Mouse (Mus musculus) forebrain, embryonic 14.5 days (tissue): ENCODE measurements around the gene Fam83f. TPM values are rescaled to one million over a fixed set of nuclear protein-coding genes. Genes with fewer than 3 reads are reported as not detected.

ENCODE experiments used
- ATAC-seq: fragments of 200-750 bp; cut with Nextera tagmentation; 2 replicates; pipeline ENCODE4 v1.8.0; 2017; ENCODE audit warnings: mild to moderate bottlenecking, moderate library complexity
- DNase-seq: peaks from one replicate; pipeline ENCODE4 v3.0.0-alpha.2; 2015; ENCODE audit warnings: low spot score
- H3K27ac ChIP-seq: fragments of 300-500 bp; sonication (generic); 2 replicates; pipeline ENCODE4 v1.5.1; 2014; ENCODE audit warnings: low read depth, mild to moderate bottlenecking, control low read depth, low read length, moderate library complexity
- H3K27me3 ChIP-seq: fragments of 300-500 bp; sonication (generic); replicated peaks from 2 replicates; pipeline ENCODE4 v1.6.1; 2014; ENCODE audit warnings: low read length, control low read depth, mixed read lengths; ENCODE audit not compliant: control insufficient read depth, insufficient read depth
- H3K36me3 ChIP-seq: fragments of 300-500 bp; sonication (generic); 2 replicates; pipeline ENCODE4 v1.6.1; 2014; ENCODE audit warnings: low read length, control low read depth; ENCODE audit not compliant: control insufficient read depth, insufficient read depth
- H3K4me1 ChIP-seq: fragments of 300-500 bp; sonication (generic); 2 replicates; pipeline ENCODE4 v1.6.1; 2014; ENCODE audit warnings: antibody characterized with exemption, low read length, control low read depth; ENCODE audit not compliant: control insufficient read depth, insufficient read depth
- H3K4me2 ChIP-seq: fragments of 300-500 bp; sonication (generic); 2 replicates; pipeline ENCODE4 v1.6.1; 2014; ENCODE audit warnings: mild to moderate bottlenecking, control low read depth, low read length
- H3K4me3 ChIP-seq: fragments of 300-500 bp; sonication (generic); 2 replicates; pipeline ENCODE4 v1.5.1; 2014; ENCODE audit warnings: low read depth, low read length, control low read depth
- H3K9ac ChIP-seq: fragments of 300-500 bp; sonication (generic); 2 replicates; pipeline ENCODE4 v1.6.1; 2014; ENCODE audit warnings: mild to moderate bottlenecking, low read length, control low read depth, moderate library complexity
- H3K9me3 ChIP-seq: fragments of 300-500 bp; sonication (generic); replicated peaks from 2 replicates; pipeline ENCODE4 v1.6.1; 2016; ENCODE audit warnings: low read length, control low read depth, mixed read lengths; ENCODE audit not compliant: control insufficient read depth
- WGBS: fragments of 180-500 bp; shearing (Covaris S2); extraction: QIAGEN DNeasy Blood & Tissue Kit; methylation state at CpG from one replicate; pipeline ENCODE4 v1.1.7; 2014; 5-methylcytosine and 5-hydroxymethylcytosine counted together
- polyA plus RNA-seq: library from polyadenylated mRNA; unstranded; fragments of >200 nt; fragmentation: Nextera tagmentation; extraction: Ambion mirVana; gene quantifications from 2 replicates; pipeline ENCODE4 v1.2.1, GENCODE M21; 2014

Fam83f gene
- polyA plus RNA-seq, 1 experiment from 2014 or later: not detected

- ATAC-seq (no peak), DNase-seq (no peak)
- Histone ChIP-seq H3K4me1 (no peaks in the 10 kb centered on the region), H3K9me3 (no peaks in the 10 kb centered on the region), H3K4me3 (no peak overlapping the region), H3K9ac (no peak overlapping the region), H3K4me2 (no peak overlapping the region), H3K27ac (no peak overlapping the region), H3K36me3 (no peaks in the 10 kb centered on the region), H3K27me3 (no peaks in the 10 kb centered on the region)
- WGBS: 57% methylated on average over 1 of the region's 1 CpGs
Measured at GRCm38 (mm10) chr15:80736553-80736952, 64.9 kb downstream of the Fam83f start.

- H3K4me1 ChIP-seq: no peaks in the 10 kb centered on the region
- ATAC-seq: no peak
- WGBS: 98% methylated on average over 2 of the region's 2 CpGs
- no peak overlapping the region for H3K27ac ChIP-seq
- no peak overlapping the region for H3K4me3 ChIP-seq
- no peaks in the 10 kb centered on the region for H3K9me3 ChIP-seq
- H3K27me3 ChIP-seq: no peaks in the 10 kb centered on the region
- H3K36me3 ChIP-seq: no peaks in the 10 kb centered on the region
- DNase-seq: no peak
- no peak overlapping the region for H3K9ac ChIP-seq
- no peak overlapping the region for H3K4me2 ChIP-seq
Measured at GRCm38 (mm10) chr15:80738244-80738643, 66.6 kb downstream of the Fam83f start.

GRCm38 (mm10) chr15:80739972-80740371, 68.3 kb downstream of the Fam83f start:
- Histone ChIP-seq H3K9ac (no peak overlapping the region), H3K4me1 (no peaks in the 10 kb centered on the region), H3K27ac (no peak overlapping the region), H3K4me3 (no peak overlapping the region), H3K4me2 (no peak overlapping the region), H3K27me3 (no peaks in the 10 kb centered on the region), H3K36me3 (no peaks in the 10 kb centered on the region), H3K9me3 (no peaks in the 10 kb centered on the region)
- 96% methylated on average over 1 of the region's 1 CpGs for WGBS
- no peak for DNase-seq
- ATAC-seq: no peak

- WGBS: 66% methylated on average over 1 of the region's 1 CpGs
- no peak overlapping the region for H3K9ac ChIP-seq
- no peak for ATAC-seq
- no peak overlapping the region for H3K4me3 ChIP-seq
- H3K4me2 ChIP-seq: no peak overlapping the region
- no peaks in the 10 kb centered on the region for H3K9me3 ChIP-seq
- DNase-seq: no peak
- H3K36me3 ChIP-seq: no peaks in the 10 kb centered on the region
- H3K4me1 ChIP-seq: no peaks in the 10 kb centered on the region
- no peak overlapping the region for H3K27ac ChIP-seq
- H3K27me3 ChIP-seq: no peaks in the 10 kb centered on the region
Measured at GRCm38 (mm10) chr15:80741836-80742235, 70.2 kb downstream of the Fam83f start.

GRCm38 (mm10) chr15:80742991-80743474, 71.4 kb downstream of the Fam83f start:
- no peak for DNase-seq
- no peak for ATAC-seq
- WGBS: 92% methylated on average over 3 of the region's 3 CpGs

GRCm38 (mm10) chr15:80743606-80744005, 72.0 kb downstream of the Fam83f start:
- DNase-seq (no peak), ATAC-seq (no peak)
- no peak overlapping the region for H3K27ac ChIP-seq
- H3K4me3 ChIP-seq: no peak overlapping the region
- H3K4me1 ChIP-seq: no peaks in the 10 kb centered on the region
- no peaks in the 10 kb centered on the region for H3K27me3 ChIP-seq
- H3K4me2 ChIP-seq: no peak overlapping the region
- no peak overlapping the region for H3K9ac ChIP-seq
- no peaks in the 10 kb centered on the region for H3K9me3 ChIP-seq
- 89% methylated on average over 7 of the region's 7 CpGs for WGBS
- no peaks in the 10 kb centered on the region for H3K36me3 ChIP-seq

More at GRCm38 (mm10) chr15:80742991-80743474, 71.4 kb downstream of the Fam83f start:
- Histone ChIP-seq H3K4me2 (no peak overlapping the region), H3K36me3 (no peaks in the 10 kb centered on the region), H3K9me3 (no peaks in the 10 kb centered on the region), H3K27me3 (no peaks in the 10 kb centered on the region), H3K4me1 (no peaks in the 10 kb centered on the region), H3K4me3 (no peak overlapping the region), H3K9ac (no peak overlapping the region), H3K27ac (no peak overlapping the region)

GRCm38 (mm10) chr15:80744667-80745422, 73.2 kb downstream of the Fam83f start:
- Histone ChIP-seq H3K27me3 (no peaks in the 10 kb centered on the region), H3K27ac (no peak overlapping the region), H3K4me2 (no peak overlapping the region), H3K9ac (no peak overlapping the region), H3K36me3 (no peaks in the 10 kb centered on the region), H3K4me1 (no peaks in the 10 kb centered on the region), H3K4me3 (no peak overlapping the region), H3K9me3 (no peaks in the 10 kb centered on the region)
- no peak for DNase-seq
- WGBS: 88% methylated on average over 3 of the region's 3 CpGs
- ATAC-seq: no peak

GRCm38 (mm10) chr15:80748979-80749378, 77.3 kb downstream of the Fam83f start:
- ATAC-seq (no peak), DNase-seq (no peak)
- Histone ChIP-seq H3K36me3 (no peaks in the 10 kb centered on the region), H3K9ac (no peak overlapping the region), H3K4me2 (no peak overlapping the region), H3K9me3 (no peaks in the 10 kb centered on the region), H3K27ac (no peak overlapping the region), H3K4me1 (no peaks in the 10 kb centered on the region), H3K27me3 (no peaks in the 10 kb centered on the region), H3K4me3 (no peak overlapping the region)
- WGBS: 75% methylated on average over 5 of the region's 5 CpGs
